In genomic region chr10:30636474-30637154, GRCm38 (mm10) we compare ENCODE assay signal across 5 mouse cellular contexts. TPM values are rescaled to one million over a fixed set of nuclear protein-coding genes. Genes with fewer than 3 reads are reported as not detected.
A peak's percentile ranks its signal among the peaks of the same experiment; 100 is the strongest.
DNase-seq lines count a peak whose midpoint lies in the region; ATAC-seq and TF ChIP-seq lines count a peak whose summit lies in the region.
"Not testable (repeated sequence)": the region's sequence is repeated elsewhere in the genome, so short reads cannot be mapped to it uniquely, and the experiment has no call there.

No protein-coding gene starts in this region.

- H3K4me1 ChIP-seq in intestine, embryonic 15.5 days (replicated peaks); intestine, postnatal 0 days (replicated peaks; ENCODE audit: control insufficient read depth, insufficient read depth, low read length): not testable (repeated sequence)

- peak; percentile 58 for ATAC-seq in activated CD4-positive, CD25-positive, alpha-beta regulatory T cell, adult 4 months
- peak; percentile 53 for ATAC-seq in inflammation-experienced regulatory T-cells, adult 6 months
- peak; percentile 79 for ATAC-seq in intestine, embryonic 15.5 days
- peak; percentile 81 for ATAC-seq in intestine, postnatal 0 days

- not testable (repeated sequence) for H3K9me3 ChIP-seq in intestine, embryonic 15.5 days; intestine, postnatal 0 days (ENCODE audit: control insufficient read depth)

- H3K36me3 ChIP-seq in intestine, embryonic 15.5 days; intestine, postnatal 0 days (ENCODE audit: control insufficient read depth, insufficient read depth): not testable (repeated sequence)

- H3K9ac ChIP-seq in intestine, embryonic 15.5 days; intestine, postnatal 0 days (ENCODE audit: low read depth, low read length): not testable (repeated sequence)

- 52% methylated on average over 1 of the region's 1 CpGs for WGBS in intestine, embryonic 15.5 days
- WGBS in intestine, postnatal 0 days, result 29% methylated on average over 1 of the region's 1 CpGs

- TF ChIP-seq CTCF in intestine, postnatal 0 days (IDR thresholded peaks at IDR 0.05; ENCODE audit: low read depth), result not testable (repeated sequence)

- peak; percentile 41 for DNase-seq in CD4-positive, CD25-positive, alpha-beta regulatory T cell, adult 2 months (ENCODE audit: low read depth, low spot score)

- not testable (repeated sequence) for H3K27ac ChIP-seq in intestine, embryonic 15.5 days; intestine, postnatal 0 days (ENCODE audit: low read depth, low read length)

- not testable (repeated sequence) for H3K27me3 ChIP-seq in intestine, embryonic 15.5 days (replicated peaks); intestine, postnatal 0 days (replicated peaks; ENCODE audit: control insufficient read depth, insufficient read depth, low read length)

- not testable (repeated sequence) for H3K4me2 ChIP-seq in intestine, embryonic 15.5 days (replicated peaks); intestine, postnatal 0 days (replicated peaks; ENCODE audit: low read depth)

- H3K4me3 ChIP-seq in intestine, embryonic 15.5 days (replicated peaks); intestine, postnatal 0 days (ENCODE audit: low read depth, low read length): not testable (repeated sequence)

RNA-seq across cellular contexts. Expression of gene Hint3, which starts 7.2 kb away (rescaled TPM):
- 10 to 100 TPM; 44.0 to 54.8 TPM for polyA plus RNA-seq in activated CD4-positive, CD25-positive, alpha-beta regulatory T cell, adult 4 months (2017; shearing (Covaris generic))
- polyA plus RNA-seq in inflammation-experienced regulatory T-cells, adult 6 months (2017; shearing (Covaris generic)), result 10 to 100 TPM; 41.1 to 53.5 (median 46.3) TPM
- polyA plus RNA-seq in intestine, embryonic 15.5 days (2015; fragmentation: Nextera tagmentation; extraction: Ambion mirVana), result 31.0 and 37.4 TPM in 2 replicates
- polyA plus RNA-seq in intestine, postnatal 0 days (2015; fragmentation: Nextera tagmentation; extraction: Ambion mirVana), result 124 and 127 TPM in 2 replicates

RNA-seq across cellular contexts. Expression of gene Trmt11, which starts 36.1 kb away (rescaled TPM):
- 10 to 100 TPM; 35.1 to 62.2 TPM for polyA plus RNA-seq in activated CD4-positive, CD25-positive, alpha-beta regulatory T cell, adult 4 months (2017; shearing (Covaris generic))
- polyA plus RNA-seq in inflammation-experienced regulatory T-cells, adult 6 months (2017; shearing (Covaris generic)), result 10 to 100 TPM; 43.4 to 54.5 (median 44.6) TPM
- polyA plus RNA-seq in intestine, embryonic 15.5 days (2015; fragmentation: Nextera tagmentation; extraction: Ambion mirVana), result 26.7 and 26.8 TPM in 2 replicates
- 12.4 and 12.8 TPM in 2 replicates for polyA plus RNA-seq in intestine, postnatal 0 days (2015; fragmentation: Nextera tagmentation; extraction: Ambion mirVana)
